Mouse (Mus musculus) liver, embryonic 13.5 days (tissue): ENCODE measurements around the gene Tpo. TPM values are rescaled to one million over a fixed set of nuclear protein-coding genes. Genes with fewer than 3 reads are reported as not detected.

Source experiments
- ATAC-seq: fragments of 200-750 bp; cut with Nextera tagmentation; 2 replicates; pipeline ENCODE4 v1.8.0; 2017; ENCODE audit warnings: low read depth, mild to moderate bottlenecking, moderate number of reproducible peaks, moderate library complexity
- DNase-seq: peaks from one replicate; pipeline ENCODE4 v3.0.0; 2022
- H3K27ac ChIP-seq: fragments of 300-500 bp; sonication (generic); 2 replicates; pipeline ENCODE4 v1.5.1; 2015; ENCODE audit warnings: moderate library complexity, mild to moderate bottlenecking, inconsistent platforms
- H3K27me3 ChIP-seq: fragments of 300-500 bp; sonication (generic); 2 replicates; pipeline ENCODE4 v1.6.1; 2015; ENCODE audit warnings: mild to moderate bottlenecking, inconsistent platforms
- H3K36me3 ChIP-seq: fragments of 300-500 bp; sonication (generic); 2 replicates; pipeline ENCODE4 v1.6.1; 2015; ENCODE audit warnings: mild to moderate bottlenecking, inconsistent platforms
- H3K4me1 ChIP-seq: fragments of 300-500 bp; sonication (generic); replicated peaks from 2 replicates; pipeline ENCODE4 v1.6.1; 2015; ENCODE audit warnings: inconsistent platforms
- H3K4me2 ChIP-seq: fragments of 300-500 bp; sonication (generic); 2 replicates; pipeline ENCODE4 v1.6.1; 2015; ENCODE audit warnings: inconsistent platforms, mild to moderate bottlenecking, moderate library complexity
- H3K4me3 ChIP-seq: fragments of 300-500 bp; sonication (generic); replicated peaks from 2 replicates; pipeline ENCODE4 v1.5.1; 2015; ENCODE audit warnings: mild to moderate bottlenecking, inconsistent platforms
- H3K9ac ChIP-seq: fragments of 300-500 bp; sonication (generic); 2 replicates; pipeline ENCODE4 v1.6.1; 2015; ENCODE audit warnings: mild to moderate bottlenecking, inconsistent platforms
- H3K9me3 ChIP-seq: fragments of 300-500 bp; sonication (generic); replicated peaks from 2 replicates; pipeline ENCODE4 v1.6.1; 2016; ENCODE audit warnings: inconsistent platforms
- WGBS: fragments of 180-500 bp; shearing (Covaris S2); methylation state at CpG from one replicate; pipeline ENCODE4 v1.1.7; 2015; ENCODE audit not compliant: insufficient replicate concordance; 5-methylcytosine and 5-hydroxymethylcytosine counted together
- polyA plus RNA-seq: library from polyadenylated mRNA; unstranded; fragments of >200 nt; fragmentation: Nextera tagmentation; extraction: Ambion mirVana; gene quantifications from 2 replicates; pipeline ENCODE4 v1.2.1, GENCODE M21; 2015

Tpo gene
- polyA plus RNA-seq = not detected in 2 replicates

DNA sequence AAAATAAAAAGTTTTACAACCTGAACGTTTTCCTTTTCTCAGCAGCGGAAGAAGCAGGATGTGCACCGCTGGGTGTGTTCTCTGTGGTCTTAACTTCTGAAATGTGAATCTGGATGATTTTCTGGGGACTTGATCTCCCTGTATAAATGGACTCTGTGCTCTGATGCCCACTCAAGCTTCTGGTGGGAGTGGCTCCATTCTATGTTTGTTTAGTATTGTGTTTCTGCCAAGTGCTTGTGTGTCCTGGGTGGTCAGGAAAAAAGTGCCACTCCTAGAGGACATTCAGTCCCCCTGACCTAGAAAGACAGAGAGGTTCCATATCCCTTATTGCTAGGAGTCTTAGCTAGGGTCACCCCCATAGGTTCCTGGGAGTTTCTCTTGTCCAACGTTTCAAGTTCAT is at the start of gene Tpo:
Tpo (minus strand) TSS at position 101 of the 400 bp plus-strand sequence.
- H3K9me3 ChIP-seq = no peaks in the 10 kb centered on the region
- DNase-seq (no peak), ATAC-seq (no peak)
- no peaks in the 10 kb centered on the region for H3K27me3 ChIP-seq
- H3K36me3 ChIP-seq = no peaks in the 10 kb centered on the region
- no peak within 1 kb of the TSS for H3K27ac ChIP-seq
- 59% methylated on average over 4 of the region's 4 CpGs for WGBS
- no peak within 1 kb of the TSS for H3K4me3 ChIP-seq
- H3K9ac ChIP-seq = no peak within 1 kb of the TSS
- no peak within 1 kb of the TSS for H3K4me2 ChIP-seq
- H3K4me1 ChIP-seq = no peaks in the 10 kb centered on the region

DNA sequence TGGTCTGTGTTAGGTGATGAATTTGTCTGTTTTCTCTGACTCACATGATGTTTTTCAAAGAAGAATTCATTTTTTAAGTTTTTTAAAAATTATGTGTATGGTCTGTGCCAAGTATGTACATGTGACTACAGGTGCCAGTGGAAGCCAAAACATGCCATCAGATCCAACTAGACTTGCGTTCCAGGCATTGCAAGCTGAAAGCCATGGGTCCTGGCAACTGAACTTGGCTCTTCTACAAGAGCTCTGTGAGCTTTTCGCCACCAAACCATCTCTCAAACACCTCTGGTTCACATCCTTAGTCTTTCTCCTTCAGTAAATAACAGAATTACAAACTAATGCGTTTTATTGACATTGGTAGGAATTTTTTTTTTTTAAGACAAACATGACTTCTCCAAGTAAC is 49.3 kb upstream of the Tpo start:
- ATAC-seq = no peak
- 52% methylated on average over 3 of the region's 3 CpGs for WGBS
- Histone ChIP-seq H3K4me3 (no peak overlapping the region), H3K9me3 (no peaks in the 10 kb centered on the region), H3K27me3 (no peaks in the 10 kb centered on the region), H3K4me1 (no peaks in the 10 kb centered on the region), H3K36me3 (no peaks in the 10 kb centered on the region), H3K9ac (no peak overlapping the region), H3K4me2 (no peak overlapping the region), H3K27ac (no peak overlapping the region)
- DNase-seq = no peak

DNA sequence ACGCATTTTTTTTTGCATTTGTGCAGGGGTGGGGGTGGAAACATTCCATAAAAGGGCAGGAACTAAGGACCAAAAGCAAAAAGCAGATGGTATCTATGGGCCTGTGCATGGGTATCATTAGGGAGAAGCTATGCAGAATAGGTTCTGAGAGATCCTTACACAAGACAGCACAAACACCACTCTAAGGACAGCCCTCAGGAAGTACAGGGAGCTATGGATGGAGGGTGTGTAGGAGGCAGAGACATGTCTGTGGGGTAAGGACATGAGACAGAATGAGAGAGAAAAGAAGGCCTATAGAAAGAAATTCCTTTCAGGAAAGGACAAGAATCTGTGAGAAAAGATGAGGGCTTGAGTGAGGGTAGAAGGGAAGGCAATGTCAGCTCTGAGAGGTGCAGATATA is 47.2 kb upstream of the Tpo start:
- H3K27me3 ChIP-seq = no peaks in the 10 kb centered on the region
- no peak overlapping the region for H3K4me2 ChIP-seq
- H3K27ac ChIP-seq = no peak overlapping the region
- no peaks in the 10 kb centered on the region for H3K36me3 ChIP-seq
- DNase-seq (no peak), ATAC-seq (no peak)
- H3K4me3 ChIP-seq = no peak overlapping the region
- 54% methylated on average over 1 of the region's 1 CpGs for WGBS
- H3K4me1 ChIP-seq = no peaks in the 10 kb centered on the region
- H3K9ac ChIP-seq = no peak overlapping the region
- no peaks in the 10 kb centered on the region for H3K9me3 ChIP-seq

DNA sequence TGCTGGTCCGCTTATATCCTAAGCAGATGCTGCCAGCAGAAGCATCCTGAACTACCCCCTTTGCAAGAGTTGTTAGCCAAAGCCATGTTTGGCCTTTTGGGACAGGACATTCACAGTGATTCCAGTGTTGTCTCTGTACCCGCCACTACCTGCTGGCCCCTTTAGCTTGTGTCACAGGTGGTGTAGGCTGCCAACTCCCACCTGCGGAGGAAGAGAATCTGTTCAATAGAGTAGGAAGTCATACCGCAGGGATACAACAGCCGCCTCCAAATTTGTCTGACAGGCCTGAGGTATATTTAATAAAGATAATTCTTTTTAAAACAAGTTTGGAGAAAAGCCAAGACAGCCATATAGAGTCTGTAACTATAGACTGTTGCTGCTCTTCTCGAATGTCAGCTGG is 45.5 kb upstream of the Tpo start:
- Histone ChIP-seq H3K9me3 (no peaks in the 10 kb centered on the region), H3K36me3 (no peaks in the 10 kb centered on the region), H3K4me3 (no peak overlapping the region), H3K27me3 (no peaks in the 10 kb centered on the region), H3K27ac (no peak overlapping the region), H3K4me2 (no peak overlapping the region), H3K9ac (no peak overlapping the region), H3K4me1 (no peaks in the 10 kb centered on the region)
- 64% methylated on average over 6 of the region's 6 CpGs for WGBS
- no peak for DNase-seq
- no peak for ATAC-seq

GRCm38 (mm10) chr12:30177529-30177928 is 45.1 kb upstream of the Tpo start:
- H3K4me2 ChIP-seq = no peak overlapping the region
- no peaks in the 10 kb centered on the region for H3K36me3 ChIP-seq
- no peak for DNase-seq
- no peaks in the 10 kb centered on the region for H3K9me3 ChIP-seq
- no peak overlapping the region for H3K4me3 ChIP-seq
- ATAC-seq = no peak
- 61% methylated on average over 2 of the region's 2 CpGs for WGBS
- no peaks in the 10 kb centered on the region for H3K4me1 ChIP-seq
- no peak overlapping the region for H3K27ac ChIP-seq
- H3K9ac ChIP-seq = no peak overlapping the region
- no peaks in the 10 kb centered on the region for H3K27me3 ChIP-seq

GRCm38 (mm10) chr12:30168491-30168890 is 36.1 kb upstream of the Tpo start:
- WGBS = 52% methylated on average over 3 of the region's 3 CpGs
- no peak for ATAC-seq

GRCm38 (mm10) chr12:30164538-30164937 is 32.1 kb upstream of the Tpo start:
- DNase-seq = no peak
- Histone ChIP-seq H3K4me1 (no peaks in the 10 kb centered on the region), H3K9me3 (no peaks in the 10 kb centered on the region), H3K4me3 (no peak overlapping the region), H3K27ac (no peak overlapping the region), H3K27me3 (no peaks in the 10 kb centered on the region), H3K9ac (no peak overlapping the region), H3K4me2 (no peak overlapping the region), H3K36me3 (no peaks in the 10 kb centered on the region)
- 52% methylated on average over 5 of the region's 5 CpGs for WGBS
- no peak for ATAC-seq

More at GRCm38 (mm10) chr12:30168491-30168890, 36.1 kb upstream of the Tpo start:
- Histone ChIP-seq H3K9me3 (no peaks in the 10 kb centered on the region), H3K4me1 (no peaks in the 10 kb centered on the region), H3K27me3 (no peaks in the 10 kb centered on the region), H3K9ac (no peak overlapping the region), H3K27ac (no peak overlapping the region), H3K36me3 (no peaks in the 10 kb centered on the region), H3K4me3 (no peak overlapping the region), H3K4me2 (no peak overlapping the region)
- no peak for DNase-seq

GRCm38 (mm10) chr12:30164005-30164404 is 31.6 kb upstream of the Tpo start:
- WGBS = 71% methylated on average over 6 of the region's 6 CpGs
- Histone ChIP-seq H3K9me3 (no peaks in the 10 kb centered on the region), H3K27ac (no peak overlapping the region), H3K4me2 (no peak overlapping the region), H3K36me3 (no peaks in the 10 kb centered on the region), H3K27me3 (no peaks in the 10 kb centered on the region), H3K9ac (no peak overlapping the region), H3K4me3 (no peak overlapping the region), H3K4me1 (no peaks in the 10 kb centered on the region)
- no peak for DNase-seq
- no peak for ATAC-seq

GRCm38 (mm10) chr12:30161731-30162406 is 29.4 kb upstream of the Tpo start:
- no peaks in the 10 kb centered on the region for H3K9me3 ChIP-seq
- no peak overlapping the region for H3K4me2 ChIP-seq
- H3K4me1 ChIP-seq = no peaks in the 10 kb centered on the region
- H3K27ac ChIP-seq = no peak overlapping the region
- no peaks in the 10 kb centered on the region for H3K27me3 ChIP-seq
- ATAC-seq (no peak), DNase-seq (no peak)
- WGBS = 62% methylated on average over 5 of the region's 5 CpGs
- no peak overlapping the region for H3K9ac ChIP-seq
- H3K36me3 ChIP-seq = no peaks in the 10 kb centered on the region
- no peak overlapping the region for H3K4me3 ChIP-seq

DNA sequence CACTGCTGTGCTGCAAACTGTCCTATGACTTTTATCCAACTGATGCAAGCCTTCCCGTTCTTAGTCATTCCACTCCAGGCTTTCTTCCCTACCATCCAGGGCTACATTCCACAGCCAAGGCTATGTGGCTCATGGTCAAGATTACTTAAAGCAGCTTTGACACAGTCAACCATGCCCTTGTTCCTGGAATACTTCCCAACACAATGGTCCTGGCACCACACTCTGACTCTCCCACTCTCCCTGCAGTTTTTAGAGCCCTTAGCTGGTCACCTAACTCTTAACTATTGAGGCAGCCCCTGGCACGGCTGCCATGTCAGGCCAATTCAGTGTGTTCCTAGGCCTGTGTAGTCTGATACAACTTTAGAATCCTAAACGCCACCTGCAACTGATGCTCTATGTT is 28.1 kb upstream of the Tpo start:
- Histone ChIP-seq H3K4me2 (no peak overlapping the region), H3K9me3 (no peaks in the 10 kb centered on the region), H3K9ac (no peak overlapping the region), H3K36me3 (no peaks in the 10 kb centered on the region), H3K4me1 (no peaks in the 10 kb centered on the region), H3K27ac (no peak overlapping the region), H3K4me3 (no peak overlapping the region), H3K27me3 (no peaks in the 10 kb centered on the region)
- DNase-seq (no peak), ATAC-seq (no peak)
- WGBS = 60% methylated on average over 3 of the region's 3 CpGs

- no peaks in the 10 kb centered on the region for H3K36me3 ChIP-seq
- no peaks in the 10 kb centered on the region for H3K4me1 ChIP-seq
- H3K4me2 ChIP-seq = no peak overlapping the region
- no peaks in the 10 kb centered on the region for H3K27me3 ChIP-seq
- no peak overlapping the region for H3K27ac ChIP-seq
- DNase-seq (no peak), ATAC-seq (no peak)
- 65% methylated on average over 8 of the region's 8 CpGs for WGBS
- H3K9me3 ChIP-seq = no peaks in the 10 kb centered on the region
- no peak overlapping the region for H3K4me3 ChIP-seq
- H3K9ac ChIP-seq = no peak overlapping the region
Observed at GRCm38 (mm10) chr12:30159788-30160187, 27.4 kb upstream of the Tpo start.

DNA sequence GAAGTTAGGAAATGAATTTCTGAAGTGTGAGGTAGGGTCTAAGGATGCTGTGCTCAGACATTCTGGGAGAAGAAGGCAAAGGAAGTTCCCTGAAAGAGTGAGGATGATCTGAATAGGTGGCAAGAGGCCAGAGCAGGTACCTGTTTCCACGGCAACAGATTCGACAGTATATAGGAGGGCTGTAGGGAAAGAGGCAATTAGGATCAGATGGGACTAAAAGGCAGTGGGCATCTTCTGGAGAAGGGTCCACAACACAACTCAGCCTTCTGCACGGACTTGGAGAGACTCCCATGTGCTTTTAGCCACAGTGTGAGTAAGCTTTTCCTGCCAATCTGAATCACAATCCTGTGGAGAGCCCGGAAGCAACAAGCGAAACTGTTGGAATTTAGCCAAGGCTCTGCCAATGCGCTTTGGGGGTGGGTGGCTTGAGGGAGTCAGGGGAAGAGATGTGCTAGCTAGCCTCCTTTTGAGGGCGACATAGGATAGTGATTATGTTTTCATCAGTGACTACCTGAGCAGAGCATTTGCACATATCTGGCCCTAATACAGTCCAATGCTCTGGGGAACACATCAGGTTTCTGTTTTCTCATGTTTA is 21.8 kb upstream of the Tpo start:
- no peak for DNase-seq
- H3K9ac ChIP-seq = no peak overlapping the region

More for the DNA sequence above, 21.8 kb upstream of the Tpo start:
- H3K4me3 ChIP-seq = no peak overlapping the region
- no peak overlapping the region for H3K27ac ChIP-seq
- no peak for ATAC-seq
- 57% methylated on average over 7 of the region's 7 CpGs for WGBS
- H3K9me3 ChIP-seq = no peaks in the 10 kb centered on the region
- H3K36me3 ChIP-seq = no peaks in the 10 kb centered on the region
- no peaks in the 10 kb centered on the region for H3K27me3 ChIP-seq
- H3K4me1 ChIP-seq = no peaks in the 10 kb centered on the region
- no peak overlapping the region for H3K4me2 ChIP-seq
